Mouse (Mus musculus) hindbrain, embryonic 12.5 days (tissue): ENCODE measurements at regions not wholly inside any gene's neighbourhood (a gene's known extent, or its start where the extent isn't known, plus 50 kb on each side); places are given as distances from the start of the nearest gene placed in this dataset.

Experiments used
- ATAC-seq: fragments of 200-750 bp; cut with Nextera tagmentation; 2 replicates; pipeline ENCODE4 v1.8.0; 2017; ENCODE audit warnings: moderate TSS enrichment; ENCODE audit not compliant: low FRiP score
- H3K27ac ChIP-seq: fragments of 300-500 bp; sonication (generic); 2 replicates; pipeline ENCODE4 v1.5.1; 2016; ENCODE audit warnings: mild to moderate bottlenecking
- H3K27me3 ChIP-seq: fragments of 300-500 bp; sonication (generic); 2 replicates; pipeline ENCODE4 v1.6.1; 2016; ENCODE audit warnings: mild to moderate bottlenecking
- H3K36me3 ChIP-seq: fragments of 300-500 bp; sonication (generic); 2 replicates; pipeline ENCODE4 v1.6.1; 2016; ENCODE audit warnings: mild to moderate bottlenecking
- H3K4me1 ChIP-seq: fragments of 300-500 bp; sonication (generic); 2 replicates; pipeline ENCODE4 v1.6.1; 2016
- H3K4me2 ChIP-seq: fragments of 300-500 bp; sonication (generic); replicated peaks from 2 replicates; pipeline ENCODE4 v1.6.1; 2016; ENCODE audit warnings: mild to moderate bottlenecking
- H3K4me3 ChIP-seq: fragments of 300-500 bp; sonication (generic); 2 replicates; pipeline ENCODE4 v1.5.1; 2016; ENCODE audit warnings: mild to moderate bottlenecking
- H3K9ac ChIP-seq: fragments of 300-500 bp; sonication (generic); 2 replicates; pipeline ENCODE4 v1.6.1; 2016; ENCODE audit warnings: mild to moderate bottlenecking, moderate library complexity
- H3K9me3 ChIP-seq: fragments of 300-500 bp; sonication (generic); replicated peaks from 2 replicates; pipeline ENCODE4 v1.6.1; 2016; ENCODE audit warnings: mild to moderate bottlenecking
- WGBS: fragments of 180-500 bp; shearing (Covaris S2); methylation state at CpG from one replicate; pipeline ENCODE4 v1.1.7; 2016; 5-methylcytosine and 5-hydroxymethylcytosine counted together

GRCm38 (mm10) chr1:181286146-181286545 lies 66.3 kb upstream of the Cnih3 start:
- WGBS, result 84% methylated on average over 5 of the region's 5 CpGs
- no peaks in the 10 kb centered on the region for H3K9me3 ChIP-seq
- no peak for ATAC-seq
- H3K27ac ChIP-seq, result no peak overlapping the region
- H3K36me3 ChIP-seq, result no peaks in the 10 kb centered on the region
- no peak overlapping the region for H3K4me2 ChIP-seq
- H3K27me3 ChIP-seq, result no peaks in the 10 kb centered on the region
- no peak overlapping the region for H3K9ac ChIP-seq
- no peak overlapping the region for H3K4me3 ChIP-seq
- 0 out of 2 replicates have a peak, but pooled peaks cover 3% of the 10 kb centered on the region for H3K4me1 ChIP-seq

GRCm38 (mm10) chr1:181287166-181287565 lies 65.3 kb upstream of the Cnih3 start:
- no peak overlapping the region for H3K9ac ChIP-seq
- no peaks in the 10 kb centered on the region for H3K36me3 ChIP-seq
- H3K4me1 ChIP-seq, result 0 out of 2 replicates have a peak, but pooled peaks cover 3% of the 10 kb centered on the region
- no peak overlapping the region for H3K27ac ChIP-seq
- 94% methylated on average over 1 of the region's 1 CpGs for WGBS
- no peak for ATAC-seq
- no peak overlapping the region for H3K4me2 ChIP-seq
- H3K27me3 ChIP-seq, result no peaks in the 10 kb centered on the region
- H3K4me3 ChIP-seq, result no peak overlapping the region
- no peaks in the 10 kb centered on the region for H3K9me3 ChIP-seq

- no peak overlapping the region for H3K4me2 ChIP-seq
- no peak overlapping the region for H3K27ac ChIP-seq
- no peak overlapping the region for H3K4me3 ChIP-seq
- H3K27me3 ChIP-seq, result no peaks in the 10 kb centered on the region
- 0 out of 2 replicates have a peak, but pooled peaks cover 3% of the 10 kb centered on the region for H3K4me1 ChIP-seq
- H3K36me3 ChIP-seq, result no peaks in the 10 kb centered on the region
- H3K9me3 ChIP-seq, result no peaks in the 10 kb centered on the region
- H3K9ac ChIP-seq, result no peak overlapping the region
- 83% methylated on average over 13 of the region's 13 CpGs for WGBS
- ATAC-seq, result no peak
Observed at GRCm38 (mm10) chr1:181289385-181290035, 62.9 kb upstream of the Cnih3 start.

GRCm38 (mm10) chr1:181291202-181291601 lies 61.2 kb upstream of the Cnih3 start:
- Histone ChIP-seq H3K27ac (no peak overlapping the region), H3K4me1 (no peaks in the 10 kb centered on the region), H3K36me3 (no peaks in the 10 kb centered on the region), H3K9ac (no peak overlapping the region), H3K27me3 (no peaks in the 10 kb centered on the region), H3K9me3 (no peaks in the 10 kb centered on the region), H3K4me2 (no peak overlapping the region), H3K4me3 (no peak overlapping the region)
- WGBS, result 66% methylated on average over 6 of the region's 6 CpGs
- ATAC-seq, result no peak

- no peak overlapping the region for H3K4me3 ChIP-seq
- no peak overlapping the region for H3K27ac ChIP-seq
- no peaks in the 10 kb centered on the region for H3K36me3 ChIP-seq
- WGBS, result 85% methylated on average over 5 of the region's 5 CpGs
- no peak for ATAC-seq
- no peaks in the 10 kb centered on the region for H3K4me1 ChIP-seq
- no peaks in the 10 kb centered on the region for H3K9me3 ChIP-seq
- H3K9ac ChIP-seq, result no peak overlapping the region
- H3K27me3 ChIP-seq, result no peaks in the 10 kb centered on the region
- no peak overlapping the region for H3K4me2 ChIP-seq
Observed at GRCm38 (mm10) chr1:181291966-181292365, 60.5 kb upstream of the Cnih3 start.

- no peaks in the 10 kb centered on the region for H3K9me3 ChIP-seq
- H3K4me1 ChIP-seq, result no peaks in the 10 kb centered on the region
- H3K4me2 ChIP-seq, result no peak overlapping the region
- no peak overlapping the region for H3K27ac ChIP-seq
- no peaks in the 10 kb centered on the region for H3K27me3 ChIP-seq
- H3K9ac ChIP-seq, result no peak overlapping the region
- no peak for ATAC-seq
- no peaks in the 10 kb centered on the region for H3K36me3 ChIP-seq
- WGBS, result 84% methylated on average over 16 of the region's 16 CpGs
- no peak overlapping the region for H3K4me3 ChIP-seq
Observed at GRCm38 (mm10) chr1:181293079-181293865, 59.2 kb upstream of the Cnih3 start.

- H3K4me2 ChIP-seq, result no peak overlapping the region
- no peaks in the 10 kb centered on the region for H3K9me3 ChIP-seq
- H3K4me1 ChIP-seq, result no peaks in the 10 kb centered on the region
- 85% methylated on average over 4 of the region's 4 CpGs for WGBS
- H3K9ac ChIP-seq, result no peak overlapping the region
- H3K4me3 ChIP-seq, result no peak overlapping the region
- no peak overlapping the region for H3K27ac ChIP-seq
- H3K27me3 ChIP-seq, result no peaks in the 10 kb centered on the region
- ATAC-seq, result no peak
- H3K36me3 ChIP-seq, result no peaks in the 10 kb centered on the region
Observed at GRCm38 (mm10) chr1:181295651-181296050, 56.8 kb upstream of the Cnih3 start.

- ATAC-seq, result no peak
- Histone ChIP-seq H3K36me3 (no peaks in the 10 kb centered on the region), H3K4me2 (no peak overlapping the region), H3K9me3 (no peaks in the 10 kb centered on the region), H3K4me3 (no peak overlapping the region), H3K4me1 (no peaks in the 10 kb centered on the region), H3K27ac (no peak overlapping the region), H3K9ac (no peak overlapping the region), H3K27me3 (no peaks in the 10 kb centered on the region)
- WGBS, result 76% methylated on average over 5 of the region's 5 CpGs
Observed at GRCm38 (mm10) chr1:181298063-181298462, 54.4 kb upstream of the Cnih3 start.

GRCm38 (mm10) chr1:181299075-181299665 lies 53.3 kb upstream of the Cnih3 start:
- no peak overlapping the region for H3K9ac ChIP-seq
- no peak overlapping the region for H3K4me3 ChIP-seq
- no peaks in the 10 kb centered on the region for H3K9me3 ChIP-seq
- 89% methylated on average over 14 of the region's 14 CpGs for WGBS
- H3K27me3 ChIP-seq, result no peaks in the 10 kb centered on the region
- no peak for ATAC-seq
- no peaks in the 10 kb centered on the region for H3K36me3 ChIP-seq
- H3K27ac ChIP-seq, result no peak overlapping the region
- H3K4me1 ChIP-seq, result no peaks in the 10 kb centered on the region
- no peak overlapping the region for H3K4me2 ChIP-seq

GRCm38 (mm10) chr1:181299826-181300225 lies 52.6 kb upstream of the Cnih3 start:
- Histone ChIP-seq H3K9me3 (no peaks in the 10 kb centered on the region), H3K27ac (no peak overlapping the region), H3K4me1 (no peaks in the 10 kb centered on the region), H3K27me3 (no peaks in the 10 kb centered on the region), H3K4me3 (no peak overlapping the region), H3K36me3 (no peaks in the 10 kb centered on the region), H3K4me2 (no peak overlapping the region), H3K9ac (no peak overlapping the region)
- no peak for ATAC-seq
- 87% methylated on average over 6 of the region's 6 CpGs for WGBS

GRCm38 (mm10) chr1:181302151-181302550 lies 50.3 kb upstream of the Cnih3 start:
- H3K9ac ChIP-seq, result no peak overlapping the region
- no peak overlapping the region for H3K4me3 ChIP-seq
- no peak overlapping the region for H3K4me2 ChIP-seq
- 94% methylated on average over 17 of the region's 17 CpGs for WGBS
- no peaks in the 10 kb centered on the region for H3K4me1 ChIP-seq
- no peaks in the 10 kb centered on the region for H3K9me3 ChIP-seq
- ATAC-seq, result no peak
- H3K27ac ChIP-seq, result no peak overlapping the region
- H3K27me3 ChIP-seq, result no peaks in the 10 kb centered on the region
- no peaks in the 10 kb centered on the region for H3K36me3 ChIP-seq
